Mouse (Mus musculus) lung, postnatal 0 days (tissue): Measurements from ENCODE around the gene Stn1.

ENCODE experiments used
- CTCF ChIP-seq: IDR thresholded peaks from 2 replicates; pipeline ENCODE4 v1.5.1; 2016; ENCODE audit warnings: antibody characterized with exemption, mild to moderate bottlenecking
- EP300 ChIP-seq: IDR thresholded peaks from 2 replicates; pipeline ENCODE4 v1.6.1; 2016; ENCODE audit warnings: antibody characterized with exemption, mild to moderate bottlenecking, control low read depth

GRCm38 (mm10) chr19:47563715-47564114 is 26.4 kb upstream of the Stn1 start:
- no peak for TF ChIP-seq CTCF
- no peak for TF ChIP-seq EP300
